In the genomic region with DNA sequence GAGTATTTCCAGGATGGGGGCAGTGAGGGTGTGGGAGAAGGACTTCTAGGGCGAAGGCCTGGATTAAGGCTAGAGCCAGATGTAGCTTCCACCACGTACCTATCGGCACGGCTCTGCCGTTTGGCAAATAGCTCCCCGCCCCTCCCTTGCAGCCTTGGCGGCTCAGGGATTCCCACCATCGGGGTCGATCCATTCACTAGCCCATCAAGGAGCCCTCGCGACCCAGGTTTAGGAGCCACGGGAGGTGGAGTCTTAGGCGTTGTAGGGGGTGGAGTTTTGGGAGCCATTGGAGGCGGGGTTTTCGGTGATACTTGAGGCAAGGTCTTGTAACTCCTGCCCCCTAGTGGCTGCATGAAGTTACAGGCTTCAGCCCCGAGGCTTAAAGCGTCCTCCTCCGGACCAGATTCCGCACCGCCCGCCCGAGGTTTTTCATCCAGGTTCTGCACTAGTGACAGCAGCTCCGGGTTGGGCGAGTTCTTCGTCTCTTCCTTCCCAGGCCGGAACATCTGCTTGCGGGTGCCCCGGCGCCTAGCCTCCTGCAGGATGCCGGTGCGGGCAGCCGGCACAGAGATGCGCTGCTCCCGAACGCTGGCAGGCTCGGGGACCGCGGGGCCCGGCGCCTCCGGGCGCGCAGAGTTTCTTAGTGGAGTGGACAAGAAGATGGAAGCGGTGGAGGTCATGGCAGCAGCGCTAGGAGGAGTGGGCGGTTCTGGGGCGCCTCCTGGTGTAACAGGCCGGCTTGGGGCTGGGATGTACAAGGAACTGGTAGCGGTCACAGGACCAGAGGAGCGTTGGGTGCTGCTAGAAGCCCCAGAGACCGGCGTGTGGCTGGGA, we compare ENCODE assay signal across 8 mouse cellular contexts. TPM values are rescaled to one million over a fixed set of nuclear protein-coding genes. Genes with fewer than 3 reads are reported as not detected.
DNase-seq lines count a peak whose midpoint lies in the region; ATAC-seq and TF ChIP-seq lines count a peak whose summit lies in the region.

No protein-coding gene starts in this region.

- ATAC-seq in embryonic facial prominence, embryonic 14.5 days (ENCODE audit: low read depth), result peak; percentile 80
- peak; percentile 77 for ATAC-seq in limb, embryonic 14.5 days (ENCODE audit: low FRiP score, low read depth)
- peak; percentile 88 for ATAC-seq in midbrain, postnatal 0 days (ENCODE audit: low FRiP score)

- H3K36me3 ChIP-seq in embryonic facial prominence, embryonic 14.5 days (ENCODE audit: control insufficient read depth, insufficient read depth, low read length), result no peaks in the 10 kb centered on the region
- no peaks in the 10 kb centered on the region for H3K36me3 ChIP-seq in limb, embryonic 14.5 days (ENCODE audit: control insufficient read depth, insufficient read depth, low read length)
- no peaks in the 10 kb centered on the region for H3K36me3 ChIP-seq in midbrain, postnatal 0 days (ENCODE audit: insufficient read depth, low read length)

- no peaks in the 10 kb centered on the region for H3K9me3 ChIP-seq in embryonic facial prominence, embryonic 14.5 days (ENCODE audit: control insufficient read depth, low read length)
- H3K9me3 ChIP-seq in limb, embryonic 14.5 days (ENCODE audit: control insufficient read depth, low read length), result no peaks in the 10 kb centered on the region
- no peaks in the 10 kb centered on the region for H3K9me3 ChIP-seq in midbrain, postnatal 0 days (ENCODE audit: low read length)

- peak overlapping the region; percentile 92 for H3K27ac ChIP-seq in embryonic facial prominence, embryonic 14.5 days (replicated peaks; ENCODE audit: low read depth, low read length)
- peak overlapping the region; percentile 94 for H3K27ac ChIP-seq in limb, embryonic 14.5 days (replicated peaks; ENCODE audit: low read depth, low read length)
- peak overlapping the region; percentile 83 for H3K27ac ChIP-seq in midbrain, postnatal 0 days (ENCODE audit: low read depth, low read length)

- peak; percentile 46; the same call in 1 of the 2 replicates for TF ChIP-seq POLR2A in limb, embryonic 14.5 days (IDR thresholded peaks at IDR 0.05; ENCODE audit: borderline replicate concordance, extremely low read depth, insufficient read depth, insufficient read length)

- peak; percentile 90 for TF ChIP-seq CTCF in midbrain, postnatal 0 days (IDR thresholded peaks at IDR 0.05)

- H3K9ac ChIP-seq in embryonic facial prominence, embryonic 14.5 days (ENCODE audit: low read depth, low read length), result peak overlapping the region; percentile 77
- H3K9ac ChIP-seq in limb, embryonic 14.5 days (ENCODE audit: low read depth, low read length, severe bottlenecking), result peak overlapping the region; percentile 81
- peak overlapping the region; percentile 73 for H3K9ac ChIP-seq in midbrain, postnatal 0 days (replicated peaks; ENCODE audit: low read length, poor library complexity, severe bottlenecking)

- peak overlapping the region; percentile 69 for H3K4me3 ChIP-seq in embryonic facial prominence, embryonic 14.5 days (ENCODE audit: low read depth, low read length)
- peak overlapping the region; percentile 74 for H3K4me3 ChIP-seq in limb, embryonic 14.5 days (replicated peaks; ENCODE audit: low read length)
- H3K4me3 ChIP-seq in midbrain, postnatal 0 days (ENCODE audit: low read depth, low read length), result peak overlapping the region; percentile 55

- H3K4me2 ChIP-seq in embryonic facial prominence, embryonic 14.5 days (ENCODE audit: low read depth, low read length), result peak overlapping the region; percentile 91
- H3K4me2 ChIP-seq in limb, embryonic 14.5 days (replicated peaks; ENCODE audit: low read depth, low read length, severe bottlenecking), result peak overlapping the region; percentile 85
- peak overlapping the region; percentile 89 for H3K4me2 ChIP-seq in midbrain, postnatal 0 days (ENCODE audit: low read depth, low read length, poor library complexity, severe bottlenecking)

- WGBS in embryonic facial prominence, embryonic 14.5 days, result 2% methylated on average over 39 of the region's 52 CpGs
- 2% methylated on average over 48 of the region's 52 CpGs for WGBS in limb, embryonic 14.5 days
- WGBS in midbrain, postnatal 0 days, result 2% methylated on average over 52 of the region's 52 CpGs

- 0 out of 2 replicates have a peak, but pooled peaks cover 5% of the 10 kb centered on the region for H3K4me1 ChIP-seq in embryonic facial prominence, embryonic 14.5 days (ENCODE audit: control insufficient read depth, insufficient read depth, low read length)
- peaks cover 26% of the 10 kb centered on the region for H3K4me1 ChIP-seq in limb, embryonic 14.5 days (ENCODE audit: control insufficient read depth, insufficient read depth, low read length)
- H3K4me1 ChIP-seq in midbrain, postnatal 0 days (ENCODE audit: insufficient read depth, low read length), result peaks cover 6% of the 10 kb centered on the region; the same call in 1 of the 2 replicates

- H3K27me3 ChIP-seq in embryonic facial prominence, embryonic 14.5 days (replicated peaks; ENCODE audit: control insufficient read depth, insufficient read depth, low read length), result no peaks in the 10 kb centered on the region; the same call in 1 of the 2 replicates
- H3K27me3 ChIP-seq in limb, embryonic 14.5 days (ENCODE audit: control insufficient read depth, insufficient read depth, low read length), result no peaks in the 10 kb centered on the region
- H3K27me3 ChIP-seq in midbrain, postnatal 0 days (ENCODE audit: insufficient read depth, low read length), result no peaks in the 10 kb centered on the region

- peak; percentile 96 for DNase-seq in 3T3-L1 (ENCODE audit: low read depth, low spot score)
- DNase-seq in adrenal gland, postnatal 4 days (ENCODE audit: low spot score in 2 of 2), result peak; percentile 67 to 89
- DNase-seq in embryonic facial prominence, embryonic 14.5 days (ENCODE audit: low spot score), result peak; percentile 99
- peak; percentile 96 for DNase-seq in heart, adult 8-10 months (ENCODE audit: low spot score)
- peak; percentile 98 for DNase-seq in kidney, adult 9 months
- DNase-seq in limb, embryonic 14.5 days (ENCODE audit: low spot score), result peak; percentile 98
- peak; percentile 99 for DNase-seq in midbrain, postnatal 0 days (ENCODE audit: low spot score)
- peak; percentile 80 to 87 for DNase-seq in spleen, postnatal 14 days (ENCODE audit: low spot score in 2 of 2)

RNA-seq across cellular contexts. Expression of a gene that starts 4.7 kb away (rescaled TPM):
- total RNA-seq in adrenal gland, postnatal 4 days (2021), result 10 to 100 TPM; 11.0 to 25.8 TPM
- 22.8 and 53.2 TPM in 2 replicates for polyA plus RNA-seq in embryonic facial prominence, embryonic 14.5 days (2014; fragmentation: Nextera tagmentation; extraction: Ambion mirVana)
- total RNA-seq in heart, adult 8-10 months (2022), result 1 to 10 TPM; 1.1 to 1.6 (median 1.4) TPM
- polyA plus RNA-seq in limb, embryonic 14.5 days (2012; rRNA removed), result 6.9 and 8.5 TPM in 2 replicates
- 3.8 and 9.7 TPM in 2 replicates for polyA plus RNA-seq in limb, embryonic 14.5 days (2014; fragmentation: Nextera tagmentation; extraction: Ambion mirVana)
- not detected in 2 replicates for total RNA-seq in midbrain, postnatal 0 days (2014; rRNA removed)
- 0.56 TPM in 1 of 2 replicates, not detected in the other for polyA plus RNA-seq in midbrain, postnatal 0 days (2015; fragmentation: Nextera tagmentation; extraction: Ambion mirVana)

RNA-seq across cellular contexts. Expression of a gene that starts 7.1 kb away (rescaled TPM):
- total RNA-seq in adrenal gland, postnatal 4 days (2021), result 10 to 100 TPM in 1 of 2 experiments, 1 to 10 TPM in 1; 3.6 to 11.8 TPM
- polyA plus RNA-seq in embryonic facial prominence, embryonic 14.5 days (2014; fragmentation: Nextera tagmentation; extraction: Ambion mirVana), result 46.2 and 52.2 TPM in 2 replicates
- total RNA-seq in heart, adult 8-10 months (2022), result 100 to 1,000 TPM; 120 to 148 (median 126) TPM
- 25.4 and 27.1 TPM in 2 replicates for polyA plus RNA-seq in limb, embryonic 14.5 days (2012; rRNA removed)
- polyA plus RNA-seq in limb, embryonic 14.5 days (2014; fragmentation: Nextera tagmentation; extraction: Ambion mirVana), result 25.2 and 31.5 TPM in 2 replicates
- 0.09 and 0.33 TPM in 2 replicates for total RNA-seq in midbrain, postnatal 0 days (2014; rRNA removed)
- 0.12 and 0.28 TPM in 2 replicates for polyA plus RNA-seq in midbrain, postnatal 0 days (2015; fragmentation: Nextera tagmentation; extraction: Ambion mirVana)

RNA-seq across cellular contexts. Expression of a gene that starts 13.1 kb away (rescaled TPM):
- total RNA-seq in adrenal gland, postnatal 4 days (2021), result 100 to 1,000 TPM; 137 to 140 TPM
- polyA plus RNA-seq in embryonic facial prominence, embryonic 14.5 days (2014; fragmentation: Nextera tagmentation; extraction: Ambion mirVana), result 78.2 and 80.5 TPM in 2 replicates
- total RNA-seq in heart, adult 8-10 months (2022), result 100 to 1,000 TPM in 3 of 4 experiments, 10 to 100 TPM in 1; 97.9 to 110 (median 103) TPM
- 149 and 207 TPM in 2 replicates for polyA plus RNA-seq in limb, embryonic 14.5 days (2012; rRNA removed)
- 77.2 and 84.0 TPM in 2 replicates for polyA plus RNA-seq in limb, embryonic 14.5 days (2014; fragmentation: Nextera tagmentation; extraction: Ambion mirVana)
- 90.2 and 141 TPM in 2 replicates for total RNA-seq in midbrain, postnatal 0 days (2014; rRNA removed)
- 62.4 and 63.7 TPM in 2 replicates for polyA plus RNA-seq in midbrain, postnatal 0 days (2015; fragmentation: Nextera tagmentation; extraction: Ambion mirVana)

RNA-seq across cellular contexts. Expression of a gene that starts 20.2 kb away (rescaled TPM):
- total RNA-seq in adrenal gland, postnatal 4 days (2021), result 10 to 100 TPM; 20.0 to 20.4 TPM
- polyA plus RNA-seq in embryonic facial prominence, embryonic 14.5 days (2014; fragmentation: Nextera tagmentation; extraction: Ambion mirVana), result 7.7 and 8.8 TPM in 2 replicates
- total RNA-seq in heart, adult 8-10 months (2022), result 10 to 100 TPM; 11.3 to 26.0 (median 18.6) TPM
- polyA plus RNA-seq in limb, embryonic 14.5 days (2012; rRNA removed), result 16.3 and 17.3 TPM in 2 replicates
- 9.6 and 11.0 TPM in 2 replicates for polyA plus RNA-seq in limb, embryonic 14.5 days (2014; fragmentation: Nextera tagmentation; extraction: Ambion mirVana)
- total RNA-seq in midbrain, postnatal 0 days (2014; rRNA removed), result 25.5 and 29.5 TPM in 2 replicates
- 6.0 and 7.3 TPM in 2 replicates for polyA plus RNA-seq in midbrain, postnatal 0 days (2015; fragmentation: Nextera tagmentation; extraction: Ambion mirVana)

RNA-seq across cellular contexts. Expression of a gene that starts 33.7 kb away (rescaled TPM):
- 10 to 100 TPM; 25.9 to 26.1 TPM for total RNA-seq in adrenal gland, postnatal 4 days (2021)
- 30.1 and 30.6 TPM in 2 replicates for polyA plus RNA-seq in embryonic facial prominence, embryonic 14.5 days (2014; fragmentation: Nextera tagmentation; extraction: Ambion mirVana)
- total RNA-seq in heart, adult 8-10 months (2022), result 1 to 10 TPM; 4.2 to 4.9 (median 4.6) TPM
- polyA plus RNA-seq in limb, embryonic 14.5 days (2012; rRNA removed), result 22.6 and 26.7 TPM in 2 replicates
- 26.9 and 29.2 TPM in 2 replicates for polyA plus RNA-seq in limb, embryonic 14.5 days (2014; fragmentation: Nextera tagmentation; extraction: Ambion mirVana)
- 21.0 and 22.8 TPM in 2 replicates for total RNA-seq in midbrain, postnatal 0 days (2014; rRNA removed)
- 23.0 and 23.7 TPM in 2 replicates for polyA plus RNA-seq in midbrain, postnatal 0 days (2015; fragmentation: Nextera tagmentation; extraction: Ambion mirVana)

Comparison
In these comparisons a context has a peak if more than half of its experiments do, and no peak if none do; other contexts are left out.
1. Peak in every context shown above with its lines: DNase-seq, ATAC-seq, H3K4me3 ChIP-seq and H3K27ac ChIP-seq.
2. RNA of a gene that starts 4.7 kb away (total RNA-seq): 11.0 to 25.8 TPM in adrenal gland, postnatal 4 days; 1.1 to 1.6 TPM in heart, adult 8-10 months and not detected in midbrain, postnatal 0 days; every median in the first group is over 4 times any median in the second.
3. RNA of a gene that starts 7.1 kb away (total RNA-seq): 120 to 148 TPM in heart, adult 8-10 months; 3.6 to 11.8 TPM in adrenal gland, postnatal 4 days and 0.09 to 0.33 TPM in midbrain, postnatal 0 days; every median in the first group is over 4 times any median in the second.